In genomic region chr17:27011998-27012672, GRCm38 (mm10) we compare ENCODE assay signal across 9 mouse cellular contexts. TPM values are rescaled to one million over a fixed set of nuclear protein-coding genes. Genes with fewer than 3 reads are reported as not detected.
A peak's percentile ranks its signal among the peaks of the same experiment; 100 is the strongest.
DNase-seq lines count a peak whose midpoint lies in the region; ATAC-seq lines count a peak whose summit lies in the region.
"Had no signal": no experiment of that assay in that cellular context is flagged by ENCODE, and none has a peak within 500 bp of the region (broad histone marks: within the 10 kb centered on the region; RNA-seq: fewer than 3 reads in every experiment).

No protein-coding gene starts in this region.

- no peak overlapping the region for H3K27ac ChIP-seq in heart, embryonic 16.5 days (ENCODE audit: low read length)
- no peak overlapping the region for H3K27ac ChIP-seq in heart, embryonic 12.5 days (ENCODE audit: poor library complexity, severe bottlenecking)
- no peak overlapping the region for H3K27ac ChIP-seq in liver, embryonic 13.5 days
- H3K27ac ChIP-seq: heart, embryonic 13.5 days had no signal

- ATAC-seq in heart, embryonic 16.5 days (replicated peaks; ENCODE audit: extremely low read depth, insufficient read depth, low FRiP score) = no peak
- no peak for ATAC-seq in heart, embryonic 12.5 days (ENCODE audit: insufficient number of reproducible peaks, low FRiP score)
- peak; percentile 68 for ATAC-seq in liver, embryonic 13.5 days (ENCODE audit: low read depth)

- 51% methylated on average over 14 of the region's 14 CpGs for WGBS in heart, embryonic 16.5 days
- 53% methylated on average over 14 of the region's 14 CpGs for WGBS in heart, embryonic 12.5 days
- WGBS in liver, embryonic 13.5 days (ENCODE audit: insufficient replicate concordance) = 24% methylated on average over 14 of the region's 14 CpGs

- peaks cover 5% of the 10 kb centered on the region for H3K4me1 ChIP-seq in heart, embryonic 16.5 days (ENCODE audit: control insufficient read depth, insufficient read depth, low read length)
- H3K4me1 ChIP-seq in heart, embryonic 12.5 days (replicated peaks) = peaks cover 5% of the 10 kb centered on the region; the same call in 1 of the 2 replicates
- peaks cover 23% of the 10 kb centered on the region for H3K4me1 ChIP-seq in liver, embryonic 13.5 days (replicated peaks)

- no peak overlapping the region for H3K9ac ChIP-seq in heart, embryonic 16.5 days (ENCODE audit: low read length)
- H3K9ac ChIP-seq in heart, embryonic 12.5 days = no peak overlapping the region
- peak overlapping the region; percentile 46; the same call in 1 of the 2 replicates for H3K9ac ChIP-seq in liver, embryonic 13.5 days
- H3K9ac ChIP-seq: heart, embryonic 13.5 days had no signal

- intact Hi-C loops in heart, postnatal 36 days (cut with DNase I) = no loop called here

- H3K27me3 ChIP-seq in heart, embryonic 16.5 days (ENCODE audit: control insufficient read depth, insufficient read depth, low read length) = no peaks in the 10 kb centered on the region
- no peaks in the 10 kb centered on the region for H3K27me3 ChIP-seq in heart, embryonic 12.5 days (replicated peaks)
- no peaks in the 10 kb centered on the region for H3K27me3 ChIP-seq in liver, embryonic 13.5 days
- H3K27me3 ChIP-seq: heart, embryonic 13.5 days had no signal

- peak; percentile 40 for DNase-seq in NIH3T3 (ENCODE audit: low read depth)
- DNase-seq in liver, embryonic 13.5 days = peak; percentile 61
- DNase-seq in spleen, postnatal 36 days (ENCODE audit: low spot score in 2 of 2) = peak; percentile 80 to 84
- DNase-seq in testis, postnatal 10 days (ENCODE audit: low spot score) = no peak
- DNase-seq in right cerebral cortex, postnatal 25 days = no peak
- no peak for DNase-seq in heart, postnatal 36 days

- H3K9me3 ChIP-seq in heart, embryonic 16.5 days (replicated peaks; ENCODE audit: control insufficient read depth, low read length) = no peaks in the 10 kb centered on the region
- H3K9me3 ChIP-seq in heart, embryonic 12.5 days (replicated peaks) = no peaks in the 10 kb centered on the region
- H3K9me3 ChIP-seq in liver, embryonic 13.5 days (replicated peaks) = no peaks in the 10 kb centered on the region
- H3K9me3 ChIP-seq: heart, embryonic 13.5 days had no signal

- H3K4me2 ChIP-seq in heart, embryonic 16.5 days (ENCODE audit: low read depth, low read length) = peak overlapping the region; percentile 21
- no peak overlapping the region for H3K4me2 ChIP-seq in heart, embryonic 12.5 days
- H3K4me2 ChIP-seq in liver, embryonic 13.5 days = peak overlapping the region; percentile 45
- H3K4me2 ChIP-seq: heart, embryonic 13.5 days had no signal

- H3K4me3 ChIP-seq in heart, embryonic 16.5 days (ENCODE audit: low read length) = no peak overlapping the region
- no peak overlapping the region for H3K4me3 ChIP-seq in heart, embryonic 12.5 days
- H3K4me3 ChIP-seq in liver, embryonic 13.5 days (replicated peaks) = peak overlapping the region; percentile 25
- H3K4me3 ChIP-seq: heart, embryonic 13.5 days had no signal

- H3K36me3 ChIP-seq in heart, embryonic 16.5 days (ENCODE audit: control insufficient read depth, insufficient read depth) = no peaks in the 10 kb centered on the region
- H3K36me3 ChIP-seq in heart, embryonic 12.5 days = no peaks in the 10 kb centered on the region
- H3K36me3 ChIP-seq in liver, embryonic 13.5 days = no peaks in the 10 kb centered on the region
- H3K36me3 ChIP-seq: heart, embryonic 13.5 days had no signal

RNA-seq across cellular contexts. Expression of gene Bak1, which starts 16.7 kb away (rescaled TPM):
- polyA plus RNA-seq in heart, embryonic 16.5 days (2015; fragmentation: Nextera tagmentation; extraction: Ambion mirVana) = 5.8 and 6.2 TPM in 2 replicates
- polyA plus RNA-seq in heart, embryonic 12.5 days (2016; fragmentation: Nextera tagmentation; extraction: Ambion mirVana) = 4.3 and 5.8 TPM in 2 replicates
- 2.4 and 3.0 TPM in 2 replicates for polyA plus RNA-seq in liver, embryonic 13.5 days (2015; fragmentation: Nextera tagmentation; extraction: Ambion mirVana)
- 10 to 100 TPM; 20.0 to 21.2 TPM for total RNA-seq in heart, postnatal 36 days (2021)

RNA-seq across cellular contexts. Expression of gene Zbtb9, which starts 39.2 kb away (rescaled TPM):
- polyA plus RNA-seq in heart, embryonic 16.5 days (2015; fragmentation: Nextera tagmentation; extraction: Ambion mirVana) = 10.0 and 12.0 TPM in 2 replicates
- polyA plus RNA-seq in heart, embryonic 12.5 days (2016; fragmentation: Nextera tagmentation; extraction: Ambion mirVana) = 10.3 and 10.7 TPM in 2 replicates
- polyA plus RNA-seq in liver, embryonic 13.5 days (2015; fragmentation: Nextera tagmentation; extraction: Ambion mirVana) = 6.3 and 7.0 TPM in 2 replicates
- total RNA-seq in heart, postnatal 36 days (2021) = 1 to 10 TPM; 2.1 to 2.6 TPM

RNA-seq across cellular contexts. Expression of gene Itpr3, which starts 45.0 kb away (rescaled TPM):
- polyA plus RNA-seq in heart, embryonic 16.5 days (2015; fragmentation: Nextera tagmentation; extraction: Ambion mirVana) = 2.2 and 2.6 TPM in 2 replicates
- 3.1 and 4.4 TPM in 2 replicates for polyA plus RNA-seq in heart, embryonic 12.5 days (2016; fragmentation: Nextera tagmentation; extraction: Ambion mirVana)
- 0.48 and 0.56 TPM in 2 replicates for polyA plus RNA-seq in liver, embryonic 13.5 days (2015; fragmentation: Nextera tagmentation; extraction: Ambion mirVana)
- total RNA-seq in heart, postnatal 36 days (2021) = 1 to 10 TPM; 5.3 to 6.7 TPM

Comparison
In these comparisons a context has a peak if more than half of its experiments do, and no peak if none do; other contexts are left out.
1. DNase-seq: peak in NIH3T3 (single experiment), liver, embryonic 13.5 days (single experiment) and spleen, postnatal 36 days (2 of 2); none in testis, postnatal 10 days (single experiment), right cerebral cortex, postnatal 25 days (single experiment) and heart, postnatal 36 days (0 of 2).